Mouse (Mus musculus): ENCODE results near the gene Ctf1. TPM values are rescaled to one million over a fixed set of nuclear protein-coding genes. Genes with fewer than 3 reads are reported as not detected.
"Not testable (repeated sequence)": the region's sequence is repeated elsewhere in the genome, so short reads cannot be mapped to it uniquely, and the experiment has no call there.

Ctf1 gene
- polyA plus RNA-seq, 1 experiment from 2014 or later: 14.0 TPM

GRCm38 (mm10) chr7:127691221-127691989, 21.1 kb upstream of the Ctf1 start:
- peak overlapping the region; percentile 41 for H3K4me3 ChIP-seq (ENCODE audit: low read length)
- no peaks in the 10 kb centered on the region for H3K9me3 ChIP-seq (ENCODE audit: low read length)
- H3K9ac ChIP-seq (replicated peaks; ENCODE audit: low read length): peak overlapping the region; percentile 68
- peak overlapping the region; percentile 63 for H3K4me2 ChIP-seq (replicated peaks; ENCODE audit: low read depth, low read length)
- WGBS: 7% methylated on average over 15 of the region's 15 CpGs
- peak overlapping the region; percentile 89 for H3K27ac ChIP-seq (ENCODE audit: low read length)
- peaks cover 7% of the 10 kb centered on the region for H3K4me1 ChIP-seq (ENCODE audit: insufficient read depth, low read length)
- no peaks in the 10 kb centered on the region for H3K27me3 ChIP-seq (ENCODE audit: insufficient read depth, low read length)
- no peaks in the 10 kb centered on the region; the same call in none of the 2 replicates for H3K36me3 ChIP-seq (ENCODE audit: insufficient read depth, low read length)
- peak; percentile 82 for ATAC-seq (ENCODE audit: low FRiP score, low TSS enrichment)

- WGBS: 94% methylated on average over 8 of the region's 8 CpGs
- H3K4me2 ChIP-seq (replicated peaks; ENCODE audit: low read depth, low read length): no peak overlapping the region
- ATAC-seq (ENCODE audit: low FRiP score, low TSS enrichment): no peak
- peaks cover 7% of the 10 kb centered on the region for H3K4me1 ChIP-seq (ENCODE audit: insufficient read depth, low read length)
- no peak overlapping the region for H3K27ac ChIP-seq (ENCODE audit: low read length)
- no peaks in the 10 kb centered on the region; the same call in none of the 2 replicates for H3K36me3 ChIP-seq (ENCODE audit: insufficient read depth, low read length)
- H3K27me3 ChIP-seq (ENCODE audit: insufficient read depth, low read length): no peaks in the 10 kb centered on the region
- H3K4me3 ChIP-seq (ENCODE audit: low read length): no peak overlapping the region
- no peaks in the 10 kb centered on the region for H3K9me3 ChIP-seq (ENCODE audit: low read length)
- no peak overlapping the region for H3K9ac ChIP-seq (replicated peaks; ENCODE audit: low read length)
Observed at GRCm38 (mm10) chr7:127693290-127693689, 19.2 kb upstream of the Ctf1 start.

GRCm38 (mm10) chr7:127693730-127694129, 18.8 kb upstream of the Ctf1 start:
- H3K4me1 ChIP-seq (ENCODE audit: insufficient read depth, low read length); ATAC-seq (ENCODE audit: low FRiP score, low TSS enrichment); H3K9ac ChIP-seq (replicated peaks; ENCODE audit: low read length); H3K27ac ChIP-seq (ENCODE audit: low read length); H3K9me3 ChIP-seq (ENCODE audit: low read length); H3K27me3 ChIP-seq (ENCODE audit: insufficient read depth, low read length); H3K36me3 ChIP-seq (ENCODE audit: insufficient read depth, low read length); H3K4me2 ChIP-seq (replicated peaks; ENCODE audit: low read depth, low read length); H3K4me3 ChIP-seq (ENCODE audit: low read length): not testable (repeated sequence)
- 90% methylated on average over 7 of the region's 7 CpGs for WGBS

- Histone ChIP-seq H3K36me3 (ENCODE audit: insufficient read depth, low read length) (peaks cover 18% of the 10 kb centered on the region), H3K4me2 (replicated peaks; ENCODE audit: low read depth, low read length) (no peak overlapping the region), H3K4me3 (ENCODE audit: low read length) (no peak overlapping the region), H3K9ac (replicated peaks; ENCODE audit: low read length) (no peak overlapping the region), H3K4me1 (ENCODE audit: insufficient read depth, low read length) (no peaks in the 10 kb centered on the region), H3K9me3 (ENCODE audit: low read length) (no peaks in the 10 kb centered on the region), H3K27me3 (ENCODE audit: insufficient read depth, low read length) (no peaks in the 10 kb centered on the region), H3K27ac (ENCODE audit: low read length) (no peak overlapping the region)
- WGBS: 74% methylated on average over 6 of the region's 6 CpGs
- ATAC-seq (ENCODE audit: low FRiP score, low TSS enrichment): no peak
Observed at GRCm38 (mm10) chr7:127698986-127699385, 13.6 kb upstream of the Ctf1 start.

- Histone ChIP-seq H3K4me1 (ENCODE audit: insufficient read depth, low read length) (0 out of 2 replicates have a peak, but pooled peaks cover 3% of the 10 kb centered on the region), H3K9ac (replicated peaks; ENCODE audit: low read length) (no peak overlapping the region), H3K36me3 (ENCODE audit: insufficient read depth, low read length) (peaks cover 26% of the 10 kb centered on the region), H3K4me3 (ENCODE audit: low read length) (no peak overlapping the region), H3K9me3 (ENCODE audit: low read length) (no peaks in the 10 kb centered on the region), H3K27ac (ENCODE audit: low read length) (no peak overlapping the region), H3K27me3 (ENCODE audit: insufficient read depth, low read length) (no peaks in the 10 kb centered on the region), H3K4me2 (replicated peaks; ENCODE audit: low read depth, low read length) (no peak overlapping the region)
- WGBS: 66% methylated on average over 3 of the region's 3 CpGs
- ATAC-seq (ENCODE audit: low FRiP score, low TSS enrichment): no peak
Observed at GRCm38 (mm10) chr7:127700712-127701331, 11.7 kb upstream of the Ctf1 start.

GRCm38 (mm10) chr7:127703561-127704178, 8.9 kb upstream of the Ctf1 start:
- peaks cover 21% of the 10 kb centered on the region for H3K4me1 ChIP-seq (ENCODE audit: insufficient read depth, low read length)
- 81% methylated on average over 8 of the region's 8 CpGs for WGBS
- H3K9me3 ChIP-seq (ENCODE audit: low read length): no peaks in the 10 kb centered on the region
- no peak overlapping the region for H3K4me3 ChIP-seq (ENCODE audit: low read length)
- peak overlapping the region; percentile 78 for H3K27ac ChIP-seq (ENCODE audit: low read length)
- H3K36me3 ChIP-seq (ENCODE audit: insufficient read depth, low read length): peaks cover 35% of the 10 kb centered on the region
- no peak overlapping the region; the same call in 1 of the 2 replicates for H3K9ac ChIP-seq (replicated peaks; ENCODE audit: low read length)
- no peak for ATAC-seq (ENCODE audit: low FRiP score, low TSS enrichment)
- H3K4me2 ChIP-seq (replicated peaks; ENCODE audit: low read depth, low read length): no peak overlapping the region
- no peaks in the 10 kb centered on the region for H3K27me3 ChIP-seq (ENCODE audit: insufficient read depth, low read length)

GRCm38 (mm10) chr7:127704598-127704997, 7.9 kb upstream of the Ctf1 start:
- ATAC-seq (ENCODE audit: low FRiP score, low TSS enrichment): no peak
- Histone ChIP-seq H3K36me3 (ENCODE audit: insufficient read depth, low read length) (peaks cover 31% of the 10 kb centered on the region), H3K4me1 (ENCODE audit: insufficient read depth, low read length) (peaks cover 26% of the 10 kb centered on the region), H3K27ac (ENCODE audit: low read length) (peak overlapping the region; percentile 78), H3K9me3 (ENCODE audit: low read length) (no peaks in the 10 kb centered on the region), H3K4me2 (replicated peaks; ENCODE audit: low read depth, low read length) (no peak overlapping the region), H3K4me3 (ENCODE audit: low read length) (no peak overlapping the region), H3K9ac (replicated peaks; ENCODE audit: low read length) (0 out of 2 replicates have a peak overlapping the region, but pooled peaks have one; percentile 15), H3K27me3 (ENCODE audit: insufficient read depth, low read length) (no peaks in the 10 kb centered on the region)
- 72% methylated on average over 6 of the region's 6 CpGs for WGBS

GRCm38 (mm10) chr7:127705706-127706105, 6.8 kb upstream of the Ctf1 start:
- 74% methylated on average over 4 of the region's 4 CpGs for WGBS
- Histone ChIP-seq H3K9me3 (ENCODE audit: low read length) (no peaks in the 10 kb centered on the region), H3K9ac (replicated peaks; ENCODE audit: low read length) (no peak overlapping the region), H3K27me3 (ENCODE audit: insufficient read depth, low read length) (no peaks in the 10 kb centered on the region), H3K36me3 (ENCODE audit: insufficient read depth, low read length) (peaks cover 31% of the 10 kb centered on the region), H3K4me3 (ENCODE audit: low read length) (no peak overlapping the region), H3K4me1 (ENCODE audit: insufficient read depth, low read length) (peaks cover 30% of the 10 kb centered on the region), H3K4me2 (replicated peaks; ENCODE audit: low read depth, low read length) (no peak overlapping the region), H3K27ac (ENCODE audit: low read length) (no peak overlapping the region)
- no peak for ATAC-seq (ENCODE audit: low FRiP score, low TSS enrichment)

- Histone ChIP-seq H3K27me3 (ENCODE audit: insufficient read depth, low read length) (no peaks in the 10 kb centered on the region), H3K4me1 (ENCODE audit: insufficient read depth, low read length) (peaks cover 45% of the 10 kb centered on the region), H3K9me3 (ENCODE audit: low read length) (no peaks in the 10 kb centered on the region), H3K4me2 (replicated peaks; ENCODE audit: low read depth, low read length) (peak overlapping the region; percentile 70), H3K9ac (replicated peaks; ENCODE audit: low read length) (peak overlapping the region; percentile 91), H3K36me3 (ENCODE audit: insufficient read depth, low read length) (peaks cover 30% of the 10 kb centered on the region), H3K4me3 (ENCODE audit: low read length) (peak overlapping the region; percentile 74), H3K27ac (ENCODE audit: low read length) (peak overlapping the region; percentile 99)
- ATAC-seq (ENCODE audit: low FRiP score, low TSS enrichment): peak; percentile 1; the same call in 1 of the 2 replicates
- WGBS: 30% methylated on average over 22 of the region's 22 CpGs
Observed at GRCm38 (mm10) chr7:127707045-127707956, 5.2 kb upstream of the Ctf1 start.

Measured in kidney, embryonic 16.5 days (tissue).